Mouse (Mus musculus) heart, postnatal 10 days (tissue): ENCODE results near the gene Mthfsd. TPM values are rescaled to one million over a fixed set of nuclear protein-coding genes. Genes with fewer than 3 reads are reported as not detected.
A peak's percentile ranks its signal among the peaks of the same experiment; 100 is the strongest.
"Not testable (repeated sequence)": the region's sequence is repeated elsewhere in the genome, so short reads cannot be mapped to it uniquely, and the experiment has no call there.

Experiments used
- DNase-seq, 2 experiments: peaks; one replicate each; pipeline ENCODE4 v3.0.0; 2021
- intact Hi-C: fragments of 180-260 bp; cut with DNase I; formaldehyde crosslinking; loops from one replicate; pipeline ENCODE4 v1.15.1; 2025
- total RNA-seq, 2 experiments: library from RNA; stranded (reverse); gene quantifications; 2 replicates each; pipeline ENCODE4 v1.2.3; 2021

Gene Mthfsd
- total RNA-seq, result 10 to 100 TPM; 13.2 to 15.5 TPM

- DNase-seq, result peak; percentile 99
- intact Hi-C loops, result no loop called here
These were observed at the start of gene Mthfsd for GRCm38 (mm10) chr8:121107668-121108656. Gene Mthfsd (minus strand): TSS chr8:121108392.

GRCm38 (mm10) chr8:121156990-121157491, 48.8 kb upstream of the Mthfsd start:
- intact Hi-C loops, result no loop called here
- DNase-seq, result no peak

GRCm38 (mm10) chr8:121152394-121152793, 44.2 kb upstream of the Mthfsd start:
- intact Hi-C loops, result no loop called here

GRCm38 (mm10) chr8:121148573-121149083, 40.4 kb upstream of the Mthfsd start:
- DNase-seq, result no peak
- intact Hi-C loops, result no loop called here

More at GRCm38 (mm10) chr8:121152394-121152793, 44.2 kb upstream of the Mthfsd start:
- DNase-seq, result peak; percentile 86 to 89

GRCm38 (mm10) chr8:121145457-121146134, 37.4 kb upstream of the Mthfsd start:
- DNase-seq, intact Hi-C loops: not testable (repeated sequence)

GRCm38 (mm10) chr8:121136856-121137255, 28.7 kb upstream of the Mthfsd start:
- intact Hi-C loops, result no loop called here

GRCm38 (mm10) chr8:121134512-121134911, 26.3 kb upstream of the Mthfsd start:
- intact Hi-C loops, result no loop called here

More at GRCm38 (mm10) chr8:121136856-121137255, 28.7 kb upstream of the Mthfsd start:
- no peak for DNase-seq

GRCm38 (mm10) chr8:121134102-121134501, 25.9 kb upstream of the Mthfsd start:
- intact Hi-C loops, result no loop called here

More at GRCm38 (mm10) chr8:121134512-121134911, 26.3 kb upstream of the Mthfsd start:
- DNase-seq, result no peak

GRCm38 (mm10) chr8:121132961-121133513, 24.8 kb upstream of the Mthfsd start:
- intact Hi-C loops, result no loop called here
- no peak for DNase-seq

More at GRCm38 (mm10) chr8:121134102-121134501, 25.9 kb upstream of the Mthfsd start:
- DNase-seq, result no peak

- intact Hi-C loops, result no loop called here
- DNase-seq, result peak in 1 of 2 experiments; percentile 64
These were observed 22.3 kb upstream of the Mthfsd start for GRCm38 (mm10) chr8:121130522-121130921.

GRCm38 (mm10) chr8:121129265-121129940, 21.2 kb upstream of the Mthfsd start:
- DNase-seq, result no peak
- intact Hi-C loops, result loop anchor here (5.0 kb wide), 1 partner anchor 83 kb away; no protein-coding TSS in a partner anchor

- DNase-seq, result peak in 1 of 2 experiments; percentile 25
- intact Hi-C loops, result loop anchor here (5.0 kb wide), 1 partner anchor 84 kb away; no protein-coding TSS in a partner anchor
These were observed 20.5 kb upstream of the Mthfsd start for GRCm38 (mm10) chr8:121128531-121129264.

- intact Hi-C loops, result loop anchor here (5.0 kb wide), 1 partner anchor 84 kb away; no protein-coding TSS in a partner anchor
- DNase-seq, result no peak
These were observed 19.7 kb upstream of the Mthfsd start, which contains the start of gene Foxl1 for GRCm38 (mm10) chr8:121127756-121128375. Gene Foxl1 (plus strand): TSS chr8:121127940.

- DNase-seq, result no peak
- intact Hi-C loops, result loop anchor here (5.0 kb wide), 1 partner anchor 85 kb away; no protein-coding TSS in a partner anchor
These were observed 19.1 kb upstream of the Mthfsd start for GRCm38 (mm10) chr8:121127291-121127701.

GRCm38 (mm10) chr8:121126694-121127093, 18.5 kb upstream of the Mthfsd start:
- intact Hi-C loops, result loop anchor here (5.0 kb wide), 1 partner anchor 86 kb away; no protein-coding TSS in a partner anchor
- DNase-seq, result no peak

- intact Hi-C loops, result loop anchor here (5.0 kb wide), 1 partner anchor 86 kb away; no protein-coding TSS in a partner anchor
- DNase-seq, result no peak
These were observed 18.0 kb upstream of the Mthfsd start for GRCm38 (mm10) chr8:121126191-121126590.

- intact Hi-C loops, result loop anchor here (5.0 kb wide), 1 partner anchor 87 kb away; no protein-coding TSS in a partner anchor
- DNase-seq, result peak; percentile 84 to 86
These were observed 17.2 kb upstream of the Mthfsd start for GRCm38 (mm10) chr8:121125311-121125876.
